Mouse (Mus musculus) cerebellum, adult 8-10 months (tissue): ENCODE results near the gene Naa38.

Source experiments
- DNase-seq: peaks from one replicate; pipeline ENCODE4 v3.0.0; 2022

Naa38 gene

GRCm38 (mm10) chr11:69395235-69395633 lies at the start of gene Naa38, which contains the start of gene Cyb5d1:
Gene Naa38 (plus strand): TSS chr11:69395487.
Gene Cyb5d1 (minus strand): TSS chr11:69395631.
- peak; percentile 93 for DNase-seq

GRCm38 (mm10) chr11:69346441-69346840 lies 48.8 kb upstream of the Naa38 start:
- no peak for DNase-seq

GRCm38 (mm10) chr11:69356544-69356943 lies 38.7 kb upstream of the Naa38 start:
- no peak for DNase-seq

GRCm38 (mm10) chr11:69357690-69358089 lies 37.6 kb upstream of the Naa38 start:
- no peak for DNase-seq

- DNase-seq = no peak
Observed at GRCm38 (mm10) chr11:69362021-69362420, 33.3 kb upstream of the Naa38 start.

GRCm38 (mm10) chr11:69362479-69362878 lies 32.8 kb upstream of the Naa38 start:
- no peak for DNase-seq

- DNase-seq = no peak
Observed at GRCm38 (mm10) chr11:69364376-69364775, 30.9 kb upstream of the Naa38 start.

- peak; percentile 87 for DNase-seq
Observed at GRCm38 (mm10) chr11:69364910-69365309, 30.4 kb upstream of the Naa38 start.

GRCm38 (mm10) chr11:69365722-69366121 lies 29.6 kb upstream of the Naa38 start:
- DNase-seq = no peak

- peak; percentile 77 for DNase-seq
Observed at GRCm38 (mm10) chr11:69366157-69366854, 29.0 kb upstream of the Naa38 start.

- DNase-seq = peak; percentile 29
Observed at GRCm38 (mm10) chr11:69366855-69367615, 28.3 kb upstream of the Naa38 start.

GRCm38 (mm10) chr11:69367616-69368355 lies 27.5 kb upstream of the Naa38 start:
- peak; percentile 35 for DNase-seq

- DNase-seq = peak; percentile 50
Observed at GRCm38 (mm10) chr11:69368356-69369214, 26.7 kb upstream of the Naa38 start.

GRCm38 (mm10) chr11:69369215-69369989 lies 25.9 kb upstream of the Naa38 start, which contains the start of gene Chd3:
Gene Chd3 (minus strand): TSS chr11:69369406.
- DNase-seq = no peak

- no peak for DNase-seq
Observed at GRCm38 (mm10) chr11:69369990-69370816, 25.1 kb upstream of the Naa38 start.

GRCm38 (mm10) chr11:69370817-69371215 lies 24.5 kb upstream of the Naa38 start:
- no peak for DNase-seq

- no peak for DNase-seq
Observed at GRCm38 (mm10) chr11:69371601-69372000, 23.7 kb upstream of the Naa38 start.

- DNase-seq = peak; percentile 91
Observed at GRCm38 (mm10) chr11:69372056-69372779, 23.1 kb upstream of the Naa38 start.

- DNase-seq = no peak
Observed at GRCm38 (mm10) chr11:69372780-69373170, 22.5 kb upstream of the Naa38 start.
